Mouse (Mus musculus) layer of hippocampus, adult 11-12 months (tissue): ENCODE measurements around the gene Swap70.
"Not testable (repeated sequence)": the region's sequence is repeated elsewhere in the genome, so short reads cannot be mapped to it uniquely, and the experiment has no call there.

Experiments used
- DNase-seq: peaks from one replicate; pipeline ENCODE4 v3.0.0; 2022; ENCODE audit warnings: low spot score

Swap70 gene

DNA sequence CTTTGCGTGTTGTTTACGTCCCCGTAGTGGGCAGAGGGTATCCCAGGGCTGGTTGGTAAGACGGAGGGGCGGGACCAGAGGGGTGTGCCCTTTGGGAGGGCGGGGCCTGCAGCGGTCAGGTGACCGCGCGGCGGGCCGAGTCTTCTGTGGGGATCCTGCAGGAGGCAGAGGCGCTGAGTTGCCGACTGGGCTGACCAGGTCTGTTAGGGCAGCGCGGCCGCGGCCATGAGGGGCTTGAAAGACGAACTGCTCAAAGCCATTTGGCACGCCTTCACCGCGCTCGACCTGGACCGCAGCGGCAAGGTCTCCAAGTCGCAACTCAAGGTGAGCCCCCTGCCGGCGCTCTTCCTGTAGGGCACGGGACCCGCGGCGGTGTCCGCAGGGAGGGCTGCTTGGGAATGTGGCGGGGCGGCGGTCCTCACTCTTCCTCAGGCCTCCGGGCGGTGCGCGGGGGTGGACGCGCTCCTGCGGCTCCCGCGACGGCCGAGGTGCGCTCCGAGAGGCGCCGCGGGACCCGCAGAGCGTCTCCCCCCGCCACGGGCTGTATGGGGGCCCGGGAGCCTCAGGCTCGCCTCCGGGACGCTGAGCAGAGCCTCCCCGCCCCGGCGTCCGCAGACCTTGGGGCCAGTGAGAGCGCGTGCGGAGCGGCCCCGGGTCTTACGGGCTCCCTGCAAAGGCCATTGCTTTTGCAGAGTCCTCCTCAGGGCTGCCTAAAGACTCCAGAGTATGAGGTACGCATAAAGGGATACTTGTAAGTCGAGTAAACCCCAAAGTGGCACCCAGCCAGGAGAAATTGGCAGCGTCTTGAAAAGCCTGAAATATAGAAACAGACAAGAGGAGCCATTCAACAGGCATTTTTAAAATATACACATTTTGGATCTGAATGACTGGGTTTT is at the start of gene Swap70:
Swap70 (plus strand) TSS at position 126 of the 896 bp plus-strand sequence.
- DNase-seq = peak; percentile 68

DNA sequence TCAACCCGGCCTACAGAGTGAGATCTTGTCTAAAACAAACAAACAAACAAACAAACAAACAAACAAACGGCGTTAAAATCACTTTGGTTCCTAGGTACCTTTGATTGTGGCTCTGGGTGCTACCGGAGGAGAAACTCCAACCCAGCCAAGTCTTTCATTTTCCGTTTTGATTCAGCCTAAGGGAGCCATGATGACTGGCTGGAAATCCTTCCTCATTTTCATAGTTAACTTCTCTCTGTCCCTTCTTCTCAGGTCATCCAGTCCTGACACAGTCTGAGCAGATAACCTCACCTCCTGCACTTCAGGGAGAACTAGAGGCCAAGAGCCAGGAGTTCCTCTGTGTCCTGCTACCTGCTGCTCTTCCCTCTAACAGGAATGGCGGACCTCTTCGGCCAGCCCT is 42.3 kb upstream of the Swap70 start:
- no peak for DNase-seq

DNA sequence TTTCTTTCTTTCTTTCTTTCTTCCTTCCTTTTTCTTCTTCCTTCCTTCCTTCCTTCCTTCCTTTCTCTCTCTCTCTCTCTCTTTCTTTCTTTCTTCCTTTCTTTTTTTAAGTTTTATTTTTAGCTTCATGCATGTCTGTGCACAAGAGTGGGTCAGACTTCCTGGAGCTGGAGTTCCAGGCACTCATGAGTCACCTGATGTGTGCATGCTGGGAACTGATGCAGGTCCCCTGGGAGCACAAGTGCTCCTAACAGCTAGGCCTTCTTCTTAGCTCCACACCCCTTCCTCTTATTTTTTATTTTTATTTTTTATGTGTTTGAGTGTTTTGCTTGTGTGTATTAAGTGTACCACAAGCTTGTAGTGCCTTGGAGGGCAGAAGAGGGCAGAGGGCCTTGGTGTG is 40.9 kb upstream of the Swap70 start:
- DNase-seq = no peak

DNA sequence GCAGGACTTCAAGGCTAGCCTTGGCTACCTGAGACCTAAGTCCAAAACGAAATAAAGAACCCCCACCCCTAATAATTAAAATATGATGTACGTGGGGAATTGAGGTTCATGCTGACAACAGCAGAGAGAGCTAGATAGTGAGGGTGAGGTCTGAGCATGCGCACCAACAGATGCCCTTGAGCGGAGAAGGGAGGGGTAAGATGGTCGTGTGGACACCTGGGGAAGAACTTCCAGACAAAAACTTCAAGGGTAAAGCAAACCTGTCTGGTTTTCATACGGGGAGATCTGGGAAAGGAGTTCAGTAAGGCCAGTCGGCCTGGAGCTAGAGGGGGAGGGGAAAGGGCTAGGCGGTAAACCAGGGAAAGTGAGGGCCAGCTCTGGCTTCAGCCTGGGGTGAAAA is 40.1 kb upstream of the Swap70 start:
- DNase-seq = no peak

DNA sequence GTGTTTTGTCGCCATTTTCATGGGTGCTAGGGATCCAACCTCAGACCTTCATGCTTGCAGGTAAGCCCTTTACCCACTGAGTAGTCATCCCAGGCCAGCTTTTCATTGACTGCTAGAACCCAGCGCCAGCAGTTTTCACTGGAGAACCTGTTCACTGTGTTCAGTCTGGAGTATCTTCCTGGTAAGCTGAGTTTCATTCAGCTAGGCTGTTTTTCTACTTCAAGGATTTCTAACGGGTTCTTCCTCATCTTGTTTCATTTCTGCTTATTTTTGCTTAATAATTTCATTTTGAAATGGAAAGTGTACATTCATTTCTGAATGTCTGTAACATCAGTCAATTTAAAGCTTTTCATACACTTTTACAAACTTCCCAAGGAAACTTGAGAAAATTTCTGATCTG is 36.9 kb upstream of the Swap70 start:
- DNase-seq = no peak

DNA sequence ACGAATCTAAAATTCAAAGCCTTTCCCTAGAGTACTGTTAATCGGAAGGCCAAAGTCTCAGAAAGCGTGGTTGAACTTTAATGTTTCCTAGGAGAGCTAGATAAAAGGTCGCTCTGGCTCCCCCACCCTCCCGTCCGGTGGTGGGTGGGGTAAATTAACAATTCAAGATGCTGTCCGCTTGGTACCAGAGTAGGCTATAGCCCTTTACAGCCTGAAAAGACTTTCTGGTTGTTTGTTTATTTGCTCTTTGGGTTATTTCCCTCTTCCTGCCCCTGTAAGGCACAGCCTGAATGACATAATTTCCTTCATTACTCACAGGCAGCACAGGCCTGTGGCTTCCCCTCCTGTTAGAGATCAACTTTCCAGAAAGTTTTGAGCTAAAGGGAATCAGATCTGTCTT is 31.6 kb upstream of the Swap70 start:
- DNase-seq = no peak

DNA sequence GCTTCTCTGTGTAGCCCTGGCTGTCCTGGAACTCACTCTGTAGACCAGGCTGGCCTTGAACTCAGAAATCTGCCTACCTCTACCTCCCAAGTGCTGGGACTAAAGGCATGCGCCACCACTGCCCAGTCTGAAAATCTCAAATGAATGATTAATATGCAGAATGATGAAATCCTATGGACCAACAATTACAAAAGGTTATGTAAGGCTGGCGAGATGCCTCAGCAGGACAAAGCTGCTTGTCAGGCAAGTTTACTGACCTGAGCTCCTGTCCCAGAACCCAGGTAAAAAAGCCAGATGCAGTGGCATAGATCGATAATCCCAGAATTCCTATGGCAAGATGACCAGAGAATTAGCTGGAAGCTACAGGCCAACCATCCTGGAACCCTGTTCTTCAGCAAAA is 28.3 kb upstream of the Swap70 start:
- DNase-seq = no peak

DNA sequence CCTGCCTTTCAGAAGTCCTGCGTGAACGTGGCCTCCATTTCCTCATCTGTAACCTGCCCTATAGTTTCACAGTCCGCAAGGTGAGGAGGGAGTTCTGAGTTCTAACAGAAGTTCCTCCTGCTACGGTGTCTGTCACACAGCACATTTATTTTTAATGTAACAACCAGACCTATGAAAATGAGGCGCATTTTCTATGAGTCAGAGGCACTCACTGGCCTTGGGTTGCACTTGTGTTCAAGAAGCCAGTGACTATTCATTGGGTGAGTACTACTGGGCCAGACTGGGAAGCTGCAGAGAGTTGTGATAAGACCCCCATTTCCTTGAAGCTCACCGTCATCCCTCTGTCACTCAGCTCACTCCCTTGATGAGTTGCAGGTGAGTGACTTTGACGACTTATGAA is 24.3 kb upstream of the Swap70 start:
- DNase-seq = no peak

DNA sequence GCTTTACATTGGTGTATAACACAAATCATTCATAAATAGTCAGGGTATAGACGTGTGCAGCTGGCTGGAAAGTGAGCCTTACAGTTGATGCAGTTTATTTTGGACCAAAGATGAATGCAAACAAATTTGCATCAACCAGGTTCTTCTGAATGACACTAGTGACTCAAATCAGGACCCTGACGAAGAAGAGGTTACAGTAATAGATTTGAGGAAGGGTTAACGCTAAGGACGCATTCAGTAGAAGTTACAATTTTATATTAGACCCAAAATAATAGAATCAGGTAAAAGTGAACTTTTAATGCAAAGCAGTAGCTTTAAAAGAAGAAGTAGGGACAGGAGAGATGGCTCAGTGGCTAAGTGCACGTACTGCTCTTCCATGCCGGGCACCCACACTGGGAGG is 19.6 kb upstream of the Swap70 start:
- DNase-seq = no peak

DNA sequence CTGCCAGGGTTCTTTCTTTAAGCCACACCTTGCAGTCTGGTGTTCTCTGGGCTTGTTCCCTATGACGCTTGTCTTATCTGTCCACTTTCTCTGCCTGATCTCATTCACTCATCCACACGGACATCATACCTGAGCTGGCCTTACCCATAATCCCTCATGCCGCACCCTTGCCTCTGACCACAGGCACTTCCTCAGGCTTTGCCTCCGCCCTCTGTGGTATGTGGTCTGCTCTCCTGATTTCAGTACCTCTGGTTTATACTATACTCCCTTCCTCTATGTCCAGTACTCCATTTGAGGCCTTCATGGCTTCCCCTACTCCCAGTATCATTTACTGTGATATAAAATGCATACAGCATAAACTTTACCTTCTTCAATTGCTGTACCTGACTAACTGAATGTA is 17.3 kb upstream of the Swap70 start:
- no peak for DNase-seq

DNA sequence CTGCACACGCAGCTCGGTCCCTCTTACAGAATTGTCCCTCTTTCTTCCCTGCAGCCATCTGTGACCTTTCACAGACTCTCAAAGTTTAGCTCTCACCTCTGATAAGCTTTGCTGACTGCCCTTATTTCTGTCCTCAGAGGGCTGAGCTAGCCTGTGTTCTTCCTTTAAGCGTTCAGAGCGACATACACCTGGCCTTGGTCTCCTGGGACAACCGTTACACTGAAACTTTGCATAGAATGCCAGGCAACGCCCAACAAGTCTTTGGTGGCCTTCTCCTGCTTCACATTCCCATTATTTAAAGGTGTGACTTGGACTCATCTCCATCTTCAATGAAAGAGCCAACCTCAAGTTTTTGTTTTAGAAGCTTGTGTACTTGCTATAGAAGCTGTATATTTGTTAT is 13.2 kb upstream of the Swap70 start:
- no peak for DNase-seq

DNA sequence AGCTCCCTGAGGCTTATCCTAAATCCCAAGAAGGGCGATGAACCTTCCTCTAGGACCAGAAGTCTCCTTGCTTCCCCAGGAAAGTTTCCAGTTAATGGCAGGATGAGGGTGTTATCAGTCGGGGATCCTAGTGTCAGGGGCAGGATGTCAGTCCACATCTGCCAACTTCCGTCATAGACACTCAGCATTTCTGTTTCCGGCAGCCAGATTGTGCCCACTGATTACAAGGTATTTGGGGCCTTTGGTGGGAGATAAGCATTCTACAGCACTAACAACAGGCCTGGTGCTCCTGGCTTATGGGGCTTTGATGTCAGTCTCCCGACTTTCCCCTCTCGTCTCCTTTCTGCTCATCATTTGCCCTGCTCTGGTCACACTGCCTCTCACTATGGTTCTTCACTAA is 12.1 kb upstream of the Swap70 start:
- no peak for DNase-seq

DNA sequence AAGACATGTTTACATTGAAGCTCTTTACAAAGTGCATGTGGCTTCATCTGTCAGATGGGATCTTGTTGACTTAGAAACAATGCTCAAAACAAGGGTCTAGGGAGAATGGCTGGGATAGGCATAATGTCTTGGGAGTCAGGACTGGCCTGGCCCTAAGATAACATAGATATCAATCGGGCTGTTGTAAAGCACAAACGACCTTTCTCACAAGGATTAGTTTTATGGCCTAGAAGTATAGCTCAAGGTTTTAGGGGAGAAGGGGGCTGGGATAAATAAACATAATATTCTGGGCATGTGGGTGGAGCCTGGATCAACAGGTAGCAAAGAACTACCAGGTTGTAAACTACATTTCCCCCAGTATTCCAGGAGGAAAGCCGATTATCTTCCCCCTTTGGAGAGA is 10.5 kb upstream of the Swap70 start:
- no peak for DNase-seq

DNA sequence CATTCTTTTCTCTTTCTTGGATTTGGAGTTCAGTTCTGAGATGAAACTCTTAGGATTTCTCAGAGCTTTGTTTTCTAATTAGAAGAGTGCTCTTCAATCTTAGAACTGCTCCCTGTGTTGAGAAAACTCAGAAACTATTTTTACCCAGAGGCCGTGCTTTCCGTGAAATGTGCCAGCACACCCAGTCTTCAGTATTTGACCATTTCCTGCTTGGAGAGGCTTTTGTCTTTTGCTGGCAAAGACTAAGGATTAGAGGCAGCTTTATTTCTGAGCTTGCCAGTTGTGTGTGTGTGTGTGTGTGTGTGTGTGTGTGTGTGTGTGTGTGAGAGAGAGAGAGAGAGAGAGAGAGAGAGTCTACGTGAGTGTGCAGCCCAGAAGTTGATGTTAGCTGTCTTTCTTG is 6.6 kb upstream of the Swap70 start:
- DNase-seq = no peak

DNA sequence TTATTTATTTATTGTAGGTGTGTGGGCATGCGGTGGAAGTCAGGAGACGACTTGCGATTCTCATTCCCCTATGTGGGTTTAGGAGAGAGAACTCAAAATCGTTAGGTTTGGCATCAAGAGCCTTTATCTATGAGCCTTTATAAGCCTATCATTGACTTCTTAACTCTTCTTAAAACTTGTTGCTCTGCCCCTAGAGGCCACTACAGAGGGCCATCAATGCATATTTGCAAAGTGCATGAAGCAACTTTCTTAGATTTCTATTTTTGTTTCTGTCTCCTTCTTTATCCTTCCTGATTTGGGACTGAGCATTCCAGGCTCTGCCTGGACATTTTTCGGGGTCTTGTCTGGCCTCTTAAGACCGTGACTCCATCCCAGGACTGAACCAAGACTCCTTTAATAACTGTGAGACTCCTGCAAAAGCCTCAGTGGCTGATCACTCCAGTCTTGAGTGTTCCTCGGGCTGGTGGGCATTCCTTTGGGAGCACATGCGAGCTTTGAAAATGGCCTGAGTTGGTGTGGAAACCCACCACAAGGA is 393 bp upstream of the Swap70 start:
- no peak for DNase-seq

DNA sequence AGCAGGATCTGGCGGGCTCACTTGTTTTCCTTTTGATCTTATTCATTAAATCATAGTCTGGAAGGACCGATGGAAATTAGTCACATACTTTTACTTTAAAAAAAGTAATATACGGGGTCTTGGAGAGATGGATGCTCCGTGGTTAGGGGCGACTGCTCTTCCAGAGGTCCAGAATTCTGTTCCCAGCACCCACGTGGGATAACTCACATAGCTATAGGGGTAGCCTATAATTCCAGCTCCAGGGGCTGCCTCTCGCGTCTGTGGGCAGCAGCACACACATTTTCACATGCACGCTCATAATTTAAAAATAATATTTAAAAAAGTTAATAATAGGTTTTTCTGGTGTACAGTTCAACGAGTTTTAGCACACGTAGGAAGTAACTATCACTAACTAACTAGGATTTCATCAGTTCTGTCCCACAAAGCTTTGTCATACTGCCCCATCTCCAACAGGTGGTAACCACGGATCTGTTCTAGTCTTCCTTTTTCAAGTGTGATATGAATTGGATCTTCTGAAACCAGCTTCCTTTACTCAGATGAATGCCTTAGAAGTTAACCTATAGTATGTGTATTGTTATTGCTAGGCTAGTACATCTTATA is 1.2 kb downstream of the Swap70 start:
- DNase-seq = no peak

DNA sequence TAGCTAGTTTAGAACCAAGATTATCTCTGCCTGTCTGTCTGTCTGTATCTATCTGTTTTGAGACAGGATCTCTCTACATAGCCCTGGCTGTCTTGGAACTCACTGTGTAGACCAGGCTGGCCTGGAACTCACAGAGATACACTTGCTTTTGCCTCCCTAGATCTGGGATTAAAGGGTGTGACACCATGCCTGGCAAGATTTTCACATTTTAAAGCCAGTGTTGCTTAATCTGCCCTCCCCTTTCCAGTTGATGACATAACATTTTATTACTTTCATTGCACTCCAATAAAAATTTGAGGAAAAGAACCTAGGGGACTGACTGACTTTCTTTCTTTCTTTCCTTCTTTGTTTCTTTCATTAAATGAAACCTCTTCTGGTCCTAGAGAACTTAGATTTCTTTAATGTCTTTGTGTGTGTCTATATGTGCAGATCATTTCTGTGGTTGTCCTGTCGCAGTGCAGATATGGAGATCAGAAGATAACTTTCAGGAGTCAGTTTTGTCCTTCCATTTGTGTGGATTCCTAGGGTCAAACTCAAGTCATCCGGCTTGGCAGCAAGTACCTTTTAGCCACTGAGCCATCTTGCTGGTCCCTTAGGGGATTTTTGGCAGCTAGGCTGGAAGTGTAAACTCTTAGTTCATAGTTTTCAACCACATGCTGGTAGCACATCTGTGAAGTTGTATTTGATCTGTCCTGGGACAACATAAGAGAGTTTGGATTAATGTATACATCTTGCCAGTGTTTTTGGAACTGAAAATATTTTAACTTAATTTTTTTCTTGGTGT is 2.4 kb downstream of the Swap70 start:
- no peak for DNase-seq

DNA sequence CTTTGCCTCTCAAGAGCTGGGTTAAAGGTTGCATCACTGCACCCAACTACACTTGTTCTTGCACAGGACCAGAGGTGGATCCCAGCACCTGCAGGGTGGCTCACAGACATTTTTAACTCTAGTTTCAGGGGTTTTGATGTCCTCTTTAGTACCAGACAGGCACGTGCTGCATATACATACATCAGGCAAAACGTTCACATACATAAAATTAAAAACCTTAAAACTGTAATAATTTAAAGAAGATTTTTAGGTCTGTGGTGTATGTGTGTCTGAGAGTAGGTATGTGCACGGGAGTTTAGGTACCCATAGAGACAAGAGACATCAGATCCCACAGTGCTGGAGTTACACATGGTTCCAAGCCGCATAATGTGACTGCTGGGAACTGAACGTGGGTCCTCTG is 5.0 kb downstream of the Swap70 start:
- no peak for DNase-seq

DNA sequence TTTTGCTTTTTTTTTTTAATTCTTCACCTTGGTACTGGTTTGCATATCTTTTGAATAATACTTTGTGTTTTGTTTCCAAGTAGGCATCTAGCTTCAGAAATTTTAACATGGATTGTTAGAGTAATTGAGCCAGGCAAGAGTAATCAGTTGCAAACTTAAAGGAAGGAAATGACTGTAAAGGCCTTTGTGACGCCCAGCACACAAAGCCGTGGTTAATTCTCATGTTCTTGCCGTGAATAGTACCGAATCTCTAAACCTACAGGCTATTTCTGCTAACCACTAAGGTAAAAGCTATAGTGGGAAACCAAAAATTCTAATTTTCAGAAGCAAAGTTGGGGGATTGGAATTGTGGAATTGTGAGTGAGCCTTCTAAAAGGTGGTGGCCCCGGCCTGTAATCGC is 8.5 kb downstream of the Swap70 start:
- no peak for DNase-seq

DNA sequence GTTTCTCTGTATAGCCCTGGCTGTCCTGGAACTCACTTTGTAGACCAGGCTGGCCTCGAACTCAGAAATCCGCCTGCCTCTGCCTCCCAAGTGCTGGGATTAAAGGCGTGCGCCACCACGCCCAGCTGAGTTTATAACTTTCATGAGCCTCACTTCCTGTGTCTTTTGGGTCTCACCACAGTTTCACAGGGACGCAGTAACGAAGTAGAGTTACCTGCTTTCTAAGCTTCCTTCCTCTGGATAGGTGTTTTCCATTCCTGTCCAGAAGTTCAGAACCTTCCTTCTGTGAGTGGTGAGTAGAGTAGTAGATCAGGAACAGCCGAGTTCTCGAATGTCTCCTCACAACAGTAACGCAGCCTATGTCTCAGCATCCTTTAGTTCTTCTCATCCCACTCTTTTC is 9.6 kb downstream of the Swap70 start:
- not testable (repeated sequence) for DNase-seq

DNA sequence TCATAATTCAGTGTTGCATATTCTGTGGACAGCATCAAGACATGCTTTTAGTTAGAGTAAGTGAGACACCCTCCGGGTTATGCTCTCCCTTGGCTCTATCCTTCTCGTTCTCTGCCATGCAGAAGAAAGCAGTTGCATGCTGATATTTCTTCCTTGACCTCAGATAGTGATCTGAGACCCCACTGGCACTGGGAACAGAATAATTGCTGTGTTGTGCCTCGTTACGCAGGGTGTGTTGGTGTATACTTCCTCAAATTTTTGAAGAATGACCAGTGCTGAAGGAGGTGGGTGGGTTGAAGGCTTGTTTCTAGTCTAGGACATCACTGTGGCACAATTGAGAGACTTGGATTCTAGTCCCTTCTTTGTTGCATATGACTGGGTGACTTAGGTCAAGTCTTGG is 14.6 kb downstream of the Swap70 start:
- no peak for DNase-seq

DNA sequence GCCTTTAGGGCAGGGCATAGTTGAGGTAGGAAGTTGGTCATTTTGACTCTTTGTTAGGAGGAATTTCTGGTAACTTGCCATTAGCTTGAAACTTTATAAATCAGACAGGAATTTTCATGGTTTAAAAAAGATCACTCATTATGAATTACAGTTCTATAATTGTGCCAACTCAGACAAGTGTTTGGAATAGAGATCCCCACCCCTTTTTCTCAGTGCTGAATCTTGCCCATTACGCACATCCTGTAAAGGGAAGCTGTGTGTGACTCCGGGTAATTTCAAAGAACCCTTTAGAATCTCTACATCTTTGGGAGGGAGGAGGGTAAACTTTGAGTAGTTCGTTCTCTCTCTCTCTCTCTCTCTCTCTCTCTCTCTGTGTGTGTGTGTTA is 15.9 kb downstream of the Swap70 start:
- no peak for DNase-seq
